Mouse (Mus musculus) forebrain, embryonic 11.5 days (tissue): ENCODE results near the gene Bhlhe23. TPM values are rescaled to one million over a fixed set of nuclear protein-coding genes. Genes with fewer than 3 reads are reported as not detected.

ENCODE experiments used
- ATAC-seq: fragments of 200-750 bp; cut with Nextera tagmentation; replicated peaks from 2 replicates; pipeline ENCODE4 v1.8.0; 2017; ENCODE audit warnings: moderate TSS enrichment; ENCODE audit not compliant: low FRiP score
- DNase-seq: peaks from one replicate; pipeline ENCODE4 v3.0.0-alpha.2; 2017; ENCODE audit warnings: low spot score
- H3K27ac ChIP-seq: fragments of 300-500 bp; sonication (generic); 2 replicates; pipeline ENCODE4 v1.5.1; 2014; ENCODE audit warnings: low read depth, low read length
- H3K27me3 ChIP-seq: fragments of 300-500 bp; sonication (generic); 2 replicates; pipeline ENCODE4 v1.6.1; 2014; ENCODE audit warnings: mild to moderate bottlenecking, low read length, mixed read lengths; ENCODE audit not compliant: control insufficient read depth, insufficient read depth
- H3K36me3 ChIP-seq: fragments of 300-500 bp; sonication (generic); 2 replicates; pipeline ENCODE4 v1.6.1; 2014; ENCODE audit warnings: mild to moderate bottlenecking, low read length, moderate library complexity, mixed read lengths; ENCODE audit not compliant: control insufficient read depth, insufficient read depth
- H3K4me1 ChIP-seq: fragments of 300-500 bp; sonication (generic); replicated peaks from 2 replicates; pipeline ENCODE4 v1.6.1; 2014; ENCODE audit warnings: low read length, mixed read lengths; ENCODE audit not compliant: control insufficient read depth, insufficient read depth
- H3K4me2 ChIP-seq: fragments of 300-500 bp; sonication (generic); 2 replicates; pipeline ENCODE4 v1.6.1; 2014; ENCODE audit warnings: low read depth, mild to moderate bottlenecking, low read length, moderate library complexity, mixed read lengths; ENCODE audit not compliant: severe bottlenecking
- H3K4me3 ChIP-seq: fragments of 300-500 bp; sonication (generic); 2 replicates; pipeline ENCODE4 v1.5.1; 2014; ENCODE audit warnings: low read depth, low read length
- H3K9ac ChIP-seq: fragments of 300-500 bp; sonication (generic); 2 replicates; pipeline ENCODE4 v1.6.1; 2014; ENCODE audit warnings: low read length
- H3K9me3 ChIP-seq: fragments of 300-500 bp; sonication (generic); 2 replicates; pipeline ENCODE4 v1.6.1; 2016; ENCODE audit warnings: low read length, mixed read lengths; ENCODE audit not compliant: control insufficient read depth
- WGBS: fragments of 180-500 bp; shearing (Covaris S2); extraction: QIAGEN DNeasy Blood & Tissue Kit; methylation state at CpG from one replicate; pipeline ENCODE4 v1.1.7; 2014; 5-methylcytosine and 5-hydroxymethylcytosine counted together
- polyA plus RNA-seq: library from polyadenylated mRNA; unstranded; fragments of >200 nt; fragmentation: Nextera tagmentation; extraction: Ambion mirVana; gene quantifications from 2 replicates; pipeline ENCODE4 v1.2.1, GENCODE M21; 2014

The Bhlhe23 gene
- polyA plus RNA-seq, 1 experiment from 2014 or later: 0.87 TPM

GRCm38 (mm10) chr2:180742820-180743219 is 33.9 kb downstream of the Bhlhe23 start:
- H3K27ac ChIP-seq: no peak overlapping the region
- no peak overlapping the region for H3K9ac ChIP-seq
- H3K27me3 ChIP-seq: no peaks in the 10 kb centered on the region
- H3K9me3 ChIP-seq: no peaks in the 10 kb centered on the region
- 85% methylated on average over 6 of the region's 6 CpGs for WGBS
- no peak overlapping the region for H3K4me3 ChIP-seq
- no peak for DNase-seq
- ATAC-seq: no peak
- no peaks in the 10 kb centered on the region for H3K4me1 ChIP-seq
- no peak overlapping the region for H3K4me2 ChIP-seq
- no peaks in the 10 kb centered on the region for H3K36me3 ChIP-seq

GRCm38 (mm10) chr2:180741421-180741820 is 35.3 kb downstream of the Bhlhe23 start:
- H3K27ac ChIP-seq: no peak overlapping the region
- H3K9ac ChIP-seq: no peak overlapping the region
- 83% methylated on average over 7 of the region's 7 CpGs for WGBS
- H3K36me3 ChIP-seq: no peaks in the 10 kb centered on the region
- no peak for ATAC-seq
- H3K4me3 ChIP-seq: no peak overlapping the region
- no peaks in the 10 kb centered on the region for H3K27me3 ChIP-seq
- no peaks in the 10 kb centered on the region for H3K9me3 ChIP-seq
- H3K4me2 ChIP-seq: no peak overlapping the region
- no peak for DNase-seq
- H3K4me1 ChIP-seq: no peaks in the 10 kb centered on the region

GRCm38 (mm10) chr2:180740349-180740748 is 36.4 kb downstream of the Bhlhe23 start:
- ATAC-seq (no peak), DNase-seq (no peak)
- Histone ChIP-seq H3K4me1 (no peaks in the 10 kb centered on the region), H3K4me3 (no peak overlapping the region), H3K27me3 (no peaks in the 10 kb centered on the region), H3K4me2 (no peak overlapping the region), H3K9ac (no peak overlapping the region), H3K9me3 (no peaks in the 10 kb centered on the region), H3K36me3 (no peaks in the 10 kb centered on the region), H3K27ac (no peak overlapping the region)
- WGBS: 27% methylated on average over 3 of the region's 3 CpGs

GRCm38 (mm10) chr2:180737984-180738383 is 38.7 kb downstream of the Bhlhe23 start:
- Histone ChIP-seq H3K4me3 (no peak overlapping the region), H3K36me3 (no peaks in the 10 kb centered on the region), H3K9ac (no peak overlapping the region), H3K27me3 (no peaks in the 10 kb centered on the region), H3K4me2 (no peak overlapping the region), H3K9me3 (no peaks in the 10 kb centered on the region), H3K27ac (no peak overlapping the region), H3K4me1 (no peaks in the 10 kb centered on the region)
- no peak for DNase-seq
- WGBS: 80% methylated on average over 2 of the region's 2 CpGs
- ATAC-seq: no peak

GRCm38 (mm10) chr2:180735232-180735631 is 41.5 kb downstream of the Bhlhe23 start:
- H3K36me3 ChIP-seq: no peaks in the 10 kb centered on the region
- H3K9me3 ChIP-seq: no peaks in the 10 kb centered on the region
- H3K9ac ChIP-seq: no peak overlapping the region
- no peak overlapping the region for H3K4me2 ChIP-seq
- no peaks in the 10 kb centered on the region for H3K4me1 ChIP-seq
- H3K4me3 ChIP-seq: no peak overlapping the region
- H3K27me3 ChIP-seq: no peaks in the 10 kb centered on the region
- 80% methylated on average over 7 of the region's 7 CpGs for WGBS
- no peak for DNase-seq
- no peak for ATAC-seq
- H3K27ac ChIP-seq: no peak overlapping the region

GRCm38 (mm10) chr2:180731984-180732383 is 44.7 kb downstream of the Bhlhe23 start:
- no peaks in the 10 kb centered on the region for H3K36me3 ChIP-seq
- ATAC-seq: no peak
- H3K9me3 ChIP-seq: no peaks in the 10 kb centered on the region
- no peak overlapping the region for H3K4me2 ChIP-seq
- no peaks in the 10 kb centered on the region for H3K27me3 ChIP-seq
- H3K27ac ChIP-seq: no peak overlapping the region
- no peak overlapping the region for H3K9ac ChIP-seq
- DNase-seq: no peak
- no peaks in the 10 kb centered on the region for H3K4me1 ChIP-seq
- no peak overlapping the region for H3K4me3 ChIP-seq
- WGBS: 82% methylated on average over 6 of the region's 6 CpGs

- Histone ChIP-seq H3K4me1 (no peaks in the 10 kb centered on the region), H3K9ac (no peak overlapping the region), H3K9me3 (no peaks in the 10 kb centered on the region), H3K36me3 (no peaks in the 10 kb centered on the region), H3K4me3 (no peak overlapping the region), H3K4me2 (no peak overlapping the region), H3K27me3 (no peaks in the 10 kb centered on the region), H3K27ac (no peak overlapping the region)
- ATAC-seq: no peak
- DNase-seq: no peak
- 75% methylated on average over 3 of the region's 3 CpGs for WGBS
Observed at GRCm38 (mm10) chr2:180731036-180731435, 45.7 kb downstream of the Bhlhe23 start.

GRCm38 (mm10) chr2:180727613-180728021 is 49.1 kb downstream of the Bhlhe23 start:
- Histone ChIP-seq H3K4me2 (no peak overlapping the region), H3K4me1 (no peaks in the 10 kb centered on the region), H3K27me3 (no peaks in the 10 kb centered on the region), H3K27ac (no peak overlapping the region), H3K36me3 (no peaks in the 10 kb centered on the region), H3K9ac (no peak overlapping the region), H3K4me3 (no peak overlapping the region), H3K9me3 (no peaks in the 10 kb centered on the region)
- 67% methylated on average over 4 of the region's 4 CpGs for WGBS
- ATAC-seq (no peak), DNase-seq (no peak)

GRCm38 (mm10) chr2:180726658-180727442 is 49.9 kb downstream of the Bhlhe23 start:
- Histone ChIP-seq H3K36me3 (no peaks in the 10 kb centered on the region; the same call in 1 of the 2 replicates), H3K4me1 (no peaks in the 10 kb centered on the region), H3K4me2 (no peak overlapping the region), H3K9me3 (no peaks in the 10 kb centered on the region), H3K4me3 (no peak overlapping the region), H3K27ac (no peak overlapping the region), H3K27me3 (no peaks in the 10 kb centered on the region), H3K9ac (no peak overlapping the region)
- WGBS: 74% methylated on average over 6 of the region's 6 CpGs
- DNase-seq (no peak), ATAC-seq (no peak)
